Mouse (Mus musculus): ENCODE data around the gene Snapc5. TPM values are rescaled to one million over a fixed set of nuclear protein-coding genes. Genes with fewer than 3 reads are reported as not detected.

Snapc5 gene
- 66.9 TPM for polyA plus RNA-seq (2017; shearing (Covaris generic))

GRCm38 (mm10) chr9:64178974-64179646, at the start of gene Snapc5:
Snapc5 (plus strand) TSS chr9:64179274.

GRCm38 (mm10) chr9:64172816-64173665, 6.0 kb upstream of the Snapc5 start, which contains the start of the genes Zwilch and Rpl4:
Zwilch (minus strand) TSS chr9:64173104.
Rpl4 (plus strand) TSS chr9:64173375.

Other genes with a start within 250 kb of the Snapc5 start
- not detected for gene Smad6, start 157.2 kb upstream of the Snapc5 start, polyA plus RNA-seq (2017; shearing (Covaris generic))
- not detected for gene Lctl, start 62.1 kb upstream of the Snapc5 start, polyA plus RNA-seq (2017; shearing (Covaris generic))
- 4.4 TPM for gene Zwilch, start 6.2 kb upstream of the Snapc5 start, polyA plus RNA-seq (2017; shearing (Covaris generic))
- 1,868 TPM for gene Rpl4, start 5.9 kb upstream of the Snapc5 start, polyA plus RNA-seq (2017; shearing (Covaris generic))
- gene Uchl4, start 55.9 kb downstream of the Snapc5 start, polyA plus RNA-seq (2017; shearing (Covaris generic)): 9.0 TPM
- gene Map2k1, start 74.4 kb downstream of the Snapc5 start, polyA plus RNA-seq (2017; shearing (Covaris generic)): 36.9 TPM
- gene Tipin, start 102.3 kb downstream of the Snapc5 start, polyA plus RNA-seq (2017; shearing (Covaris generic)): 56.6 TPM
- gene Dis3l, start 162.0 kb downstream of the Snapc5 start, polyA plus RNA-seq (2017; shearing (Covaris generic)): 14.4 TPM
- 0.29 TPM for gene Megf11, start 206.4 kb downstream of the Snapc5 start, polyA plus RNA-seq (2017; shearing (Covaris generic))

Data from CD4-positive, CD25-positive, alpha-beta regulatory T cell, adult 9 weeks (primary cell).